Mouse (Mus musculus): ENCODE measurements at regions not wholly inside any gene's neighbourhood (a gene's known extent, or its start where the extent isn't known, plus 50 kb on each side); places are given as distances from the start of the nearest gene placed in this dataset.

GRCm38 (mm10) chr12:106186501-106186900 is 176.5 kb downstream of the Vrk1 start:
- no peak for DNase-seq (ENCODE audit: low read depth)

GRCm38 (mm10) chr12:106191771-106192170 is 181.7 kb downstream of the Vrk1 start:
- DNase-seq (ENCODE audit: low read depth), result no peak

- DNase-seq (ENCODE audit: low read depth), result no peak
These were observed 189.3 kb downstream of the Vrk1 start for GRCm38 (mm10) chr12:106199302-106199701.

- no peak for DNase-seq (ENCODE audit: low read depth)
These were observed 193.5 kb downstream of the Vrk1 start for GRCm38 (mm10) chr12:106203526-106203925.

- DNase-seq (ENCODE audit: low read depth), result no peak
These were observed 200.9 kb downstream of the Vrk1 start for GRCm38 (mm10) chr12:106210959-106211358.

GRCm38 (mm10) chr12:106211488-106211887 is 201.5 kb downstream of the Vrk1 start:
- DNase-seq (ENCODE audit: low read depth), result no peak

GRCm38 (mm10) chr12:106212397-106212796 is 202.4 kb downstream of the Vrk1 start:
- no peak for DNase-seq (ENCODE audit: low read depth)

- no peak for DNase-seq (ENCODE audit: low read depth)
These were observed 210.0 kb downstream of the Vrk1 start for GRCm38 (mm10) chr12:106220071-106220470.

- DNase-seq (ENCODE audit: low read depth), result no peak
These were observed 216.2 kb downstream of the Vrk1 start for GRCm38 (mm10) chr12:106226276-106226675.

GRCm38 (mm10) chr12:106226776-106227562 is 216.9 kb downstream of the Vrk1 start:
- no peak for DNase-seq (ENCODE audit: low read depth)

- DNase-seq (ENCODE audit: low read depth), result no peak
These were observed 217.5 kb downstream of the Vrk1 start for GRCm38 (mm10) chr12:106227563-106227840.

GRCm38 (mm10) chr12:106245178-106245840 is 235.3 kb downstream of the Vrk1 start:
- DNase-seq (ENCODE audit: low read depth), result no peak

GRCm38 (mm10) chr12:106273591-106273990 is 263.6 kb downstream of the Vrk1 start:
- DNase-seq (ENCODE audit: low read depth), result no peak

- DNase-seq (ENCODE audit: low read depth), result no peak
These were observed 267.9 kb downstream of the Vrk1 start for GRCm38 (mm10) chr12:106277886-106278285.

- DNase-seq (ENCODE audit: low read depth), result no peak
These were observed 272.6 kb downstream of the Vrk1 start for GRCm38 (mm10) chr12:106282491-106283106.

GRCm38 (mm10) chr12:106284814-106285213 is 274.8 kb downstream of the Vrk1 start:
- no peak for DNase-seq (ENCODE audit: low read depth)

- DNase-seq (ENCODE audit: low read depth), result no peak
These were observed 278.9 kb downstream of the Vrk1 start for GRCm38 (mm10) chr12:106288791-106289515.

- no peak for DNase-seq (ENCODE audit: low read depth)
These were observed 281.5 kb downstream of the Vrk1 start for GRCm38 (mm10) chr12:106291476-106292046.

GRCm38 (mm10) chr12:106293117-106293516 is 283.1 kb downstream of the Vrk1 start:
- no peak for DNase-seq (ENCODE audit: low read depth)

GRCm38 (mm10) chr12:106295596-106295995 is 285.6 kb downstream of the Vrk1 start:
- DNase-seq (ENCODE audit: low read depth), result no peak

GRCm38 (mm10) chr12:106302617-106303016 is 292.6 kb downstream of the Vrk1 start:
- no peak for DNase-seq (ENCODE audit: low read depth)

GRCm38 (mm10) chr12:106308291-106308955 is 298.4 kb downstream of the Vrk1 start:
- no peak for DNase-seq (ENCODE audit: low read depth)
